Mouse (Mus musculus): ENCODE results near the gene Rfc5.
"Not testable (repeated sequence)": the region's sequence is repeated elsewhere in the genome, so short reads cannot be mapped to it uniquely, and the experiment has no call there.

The Rfc5 gene

DNA sequence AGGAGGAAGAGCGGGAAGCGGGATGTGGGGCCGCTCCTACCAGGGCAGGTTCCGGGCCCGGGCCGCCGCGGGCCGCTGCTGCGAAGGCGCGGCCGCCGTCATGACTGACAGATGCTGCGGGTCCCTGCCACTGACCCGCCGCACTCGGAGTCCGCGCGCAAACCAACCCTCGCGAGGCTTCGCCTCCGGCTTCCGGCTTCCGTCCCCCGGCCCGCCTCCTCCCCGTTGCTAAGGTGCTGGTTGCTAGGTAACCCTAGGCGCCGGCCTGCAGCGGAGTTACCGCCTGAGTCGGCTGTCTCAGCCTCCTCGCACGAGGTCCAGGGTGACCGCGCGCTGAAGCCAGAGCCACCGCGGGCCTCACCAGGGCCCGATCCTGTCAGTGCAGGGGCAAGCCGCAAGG is at the start of gene Rfc5:
TSS of gene Rfc5 (minus strand) at position 171 of the 400 bp plus-strand sequence.
- peak; percentile 97 to 98 for DNase-seq

DNA sequence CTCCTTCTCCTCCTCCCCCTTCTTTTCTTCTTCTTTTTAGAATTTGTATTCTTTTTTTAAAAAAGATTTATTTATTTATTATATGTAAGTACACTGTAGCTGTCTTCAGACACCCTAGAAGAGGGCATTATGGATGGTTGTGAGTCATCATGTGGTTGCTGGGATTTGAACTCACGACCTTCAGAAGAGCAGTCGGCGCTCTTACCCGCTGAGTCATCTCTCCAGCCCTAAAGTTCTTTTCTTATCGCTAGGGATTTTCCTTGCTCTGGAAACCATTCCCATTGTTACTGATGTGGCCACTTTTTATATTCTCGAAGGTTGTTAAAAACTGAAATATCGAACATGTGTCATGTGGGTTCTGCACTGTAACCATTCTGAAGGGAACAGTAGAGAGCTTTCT is 44.7 kb upstream of the Rfc5 start:
- not testable (repeated sequence) for DNase-seq

DNA sequence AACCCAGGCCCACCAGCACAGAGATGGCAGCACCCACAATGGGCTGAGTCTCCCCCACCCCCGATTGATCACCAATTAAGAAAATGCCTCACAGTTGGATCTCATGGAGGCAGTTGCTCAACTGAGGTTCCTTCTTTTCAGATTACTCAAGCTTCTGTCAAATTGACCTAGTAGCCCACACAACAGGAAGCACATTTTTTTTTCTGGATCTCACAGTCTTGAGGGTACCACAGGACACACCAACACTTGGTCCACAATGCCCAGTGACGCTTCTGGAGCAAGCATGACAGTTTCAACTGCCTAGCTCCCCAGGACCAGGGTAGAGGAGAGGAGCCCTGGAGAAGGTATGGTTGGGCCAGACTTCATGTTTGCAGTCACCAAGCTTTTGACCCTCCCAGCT is 28.6 kb upstream of the Rfc5 start:
- no peak for DNase-seq

DNA sequence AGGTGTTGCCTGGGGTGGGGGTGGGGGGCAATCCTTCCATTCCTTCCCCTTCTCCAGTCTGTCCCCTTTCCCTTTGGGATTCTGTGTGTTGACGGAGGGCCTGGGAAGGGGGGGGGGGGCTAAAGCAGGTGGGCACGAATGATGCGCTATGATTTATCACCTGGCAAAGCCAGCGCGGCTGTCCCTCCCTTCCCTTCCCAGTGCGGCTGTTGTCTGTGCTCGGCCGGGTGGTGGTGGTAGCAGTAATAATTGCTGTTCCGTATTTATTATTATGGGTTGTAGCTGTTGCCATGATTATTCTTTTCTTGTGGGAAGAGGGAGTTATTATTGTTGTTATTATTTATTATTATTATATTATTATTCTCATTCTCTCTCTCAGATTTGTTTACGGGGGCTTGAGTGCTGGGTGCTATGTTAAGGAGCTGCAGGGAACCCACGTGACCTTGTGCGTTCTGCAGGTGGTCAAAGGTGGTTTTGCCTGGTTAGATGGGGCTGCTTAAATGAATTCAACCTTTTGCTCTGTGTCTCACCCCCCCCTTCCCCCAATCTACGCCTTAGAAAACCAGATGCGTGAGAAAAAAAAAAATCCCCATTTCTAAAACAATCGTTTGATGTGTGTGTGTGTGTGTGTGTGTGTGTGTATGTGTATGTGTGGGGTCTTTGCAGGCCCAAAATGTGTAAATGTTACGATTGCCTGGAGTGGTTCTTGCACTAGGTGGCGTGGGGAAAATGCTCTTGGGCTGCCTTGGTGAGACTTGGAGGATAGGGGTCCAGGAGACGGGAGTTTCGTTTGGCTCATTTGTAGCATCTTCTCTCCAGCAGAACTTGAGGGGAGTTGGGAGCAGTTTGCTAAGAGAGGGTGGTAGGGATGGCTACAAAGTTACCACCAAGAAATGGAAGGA is 26.4 kb upstream of the Rfc5 start:
- no peak for DNase-seq

DNA sequence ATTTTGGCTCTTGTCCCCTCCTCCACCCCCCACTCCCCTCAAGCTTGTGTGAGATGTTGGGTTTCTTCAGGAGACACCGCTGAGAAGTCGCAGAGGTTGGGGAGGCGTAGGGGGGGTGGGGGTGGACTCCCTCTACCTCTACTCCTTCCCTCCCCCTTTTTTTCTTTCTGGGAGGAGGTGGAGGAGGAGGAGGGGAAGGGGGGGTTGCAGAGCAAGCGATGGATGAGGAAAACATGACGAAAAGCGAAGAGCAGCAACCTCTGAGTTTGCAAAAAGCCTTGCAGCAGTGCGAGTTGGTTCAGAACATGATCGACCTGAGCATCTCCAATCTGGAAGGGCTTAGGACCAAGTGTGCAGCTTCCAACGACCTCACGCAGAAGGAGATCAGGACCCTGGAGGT is 25.8 kb upstream of the Rfc5 start:
- DNase-seq: no peak

DNA sequence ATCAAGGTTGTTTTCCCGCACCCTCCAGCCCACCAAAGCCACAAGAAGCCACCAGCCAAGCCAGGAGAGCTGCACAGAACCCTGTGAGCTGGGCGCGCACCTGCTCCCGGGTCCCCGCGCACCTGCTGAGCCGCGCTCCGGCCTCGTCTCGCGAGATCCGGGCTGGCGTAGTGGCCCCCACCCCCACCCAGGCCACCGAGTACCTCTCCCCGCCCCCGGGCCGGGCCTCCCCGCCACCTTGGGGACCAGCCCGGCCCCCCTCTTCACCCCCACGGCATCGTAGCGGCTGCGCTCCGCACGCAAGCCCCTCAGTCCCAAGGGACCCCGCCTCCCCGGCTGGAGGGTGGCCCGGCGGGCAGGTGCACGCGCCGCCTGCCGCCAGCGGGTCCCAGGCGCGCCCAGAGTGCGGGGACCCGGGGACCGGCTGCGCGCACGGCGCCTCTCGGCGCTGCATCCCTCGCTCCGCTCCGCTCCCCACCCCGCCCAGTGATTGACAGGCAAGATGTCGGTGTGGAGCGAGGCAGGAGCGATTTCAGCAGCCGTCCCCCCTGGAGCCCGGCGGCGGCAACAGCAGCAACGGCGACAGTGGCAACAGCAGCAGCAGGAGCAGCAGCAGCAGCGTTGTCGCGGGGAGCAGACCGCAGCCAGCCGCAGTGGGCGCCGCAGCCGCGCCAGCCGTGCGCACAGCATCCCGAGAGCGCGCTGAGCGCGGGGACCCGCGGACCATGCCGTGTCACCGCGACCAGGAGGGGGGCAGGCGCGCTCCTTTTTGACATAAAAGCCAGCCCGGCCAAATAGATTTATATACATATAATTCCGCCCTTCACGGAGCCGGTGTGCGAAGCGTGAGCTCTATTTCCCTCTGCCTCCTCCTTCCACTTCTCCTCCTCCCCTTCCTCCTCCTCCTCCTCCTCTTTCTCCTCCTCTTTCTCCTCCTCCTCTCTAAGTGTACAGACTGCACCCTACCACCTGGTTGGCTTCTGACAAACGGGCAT is 25.0 kb upstream of the Rfc5 start, which contains the start of gene Ksr2:
TSS of gene Ksr2 (plus strand) at position 494 of the 995 bp plus-strand sequence.
- DNase-seq: peak; percentile 58 to 87

DNA sequence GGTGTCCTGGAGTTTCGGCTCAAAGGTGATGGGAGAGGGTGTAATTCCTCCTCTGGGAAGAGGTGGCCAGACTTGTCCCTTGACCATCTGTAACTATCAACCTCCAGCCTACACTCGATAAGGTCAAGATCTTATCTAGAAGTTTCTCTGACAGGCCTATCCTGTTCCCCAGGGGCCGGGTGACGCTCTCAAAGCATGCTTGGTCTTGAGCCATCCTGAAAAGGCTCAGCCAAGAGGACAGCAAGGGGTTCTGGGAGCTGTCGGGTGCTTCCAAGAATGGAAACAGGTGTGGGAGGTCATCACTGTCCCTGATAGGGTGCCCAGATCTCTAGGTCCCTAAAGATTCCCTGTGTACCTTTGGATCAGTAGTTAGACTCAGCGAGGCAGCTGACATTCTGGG is 20.5 kb upstream of the Rfc5 start:
- no peak for DNase-seq

DNA sequence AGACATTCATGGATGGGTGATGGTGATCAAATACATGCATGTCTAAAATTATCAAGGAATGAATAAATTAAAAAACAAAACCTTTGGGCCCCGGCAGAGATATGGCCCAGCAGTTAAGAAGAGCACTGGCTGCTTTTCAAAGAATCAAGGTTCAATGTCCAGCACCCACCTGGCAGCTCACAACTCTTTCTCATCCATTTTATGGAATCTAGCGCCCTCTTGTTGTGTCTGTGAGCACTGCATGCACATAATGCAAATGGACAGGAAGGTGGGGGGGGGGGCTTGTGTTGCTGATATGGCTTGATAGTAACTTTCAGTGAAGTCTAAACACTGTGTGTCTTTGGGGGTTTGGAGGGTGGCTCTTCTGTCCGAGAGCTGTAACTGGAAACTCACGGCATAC is 19.4 kb upstream of the Rfc5 start:
- peak; percentile 64 to 85 for DNase-seq

DNA sequence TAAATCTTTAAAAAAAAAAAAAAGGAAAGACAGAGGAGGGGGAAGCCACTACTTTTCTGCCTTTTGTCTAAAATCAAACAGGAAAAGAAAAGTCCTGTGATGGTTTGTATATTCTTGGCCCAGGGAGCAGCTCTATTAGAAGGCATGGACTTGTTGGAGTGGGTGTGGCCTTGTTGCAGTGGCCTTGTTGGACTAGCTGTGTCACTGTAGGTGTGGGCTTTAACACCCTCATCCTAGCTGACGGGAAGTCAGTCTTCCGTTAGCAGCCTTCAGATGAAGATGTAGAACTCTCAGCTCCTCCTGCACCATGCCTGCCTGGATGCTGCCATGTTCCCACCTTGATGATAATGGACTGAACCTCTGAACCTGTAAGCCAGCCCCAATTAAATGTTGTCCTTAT is 15.8 kb upstream of the Rfc5 start:
- not testable (repeated sequence) for DNase-seq

DNA sequence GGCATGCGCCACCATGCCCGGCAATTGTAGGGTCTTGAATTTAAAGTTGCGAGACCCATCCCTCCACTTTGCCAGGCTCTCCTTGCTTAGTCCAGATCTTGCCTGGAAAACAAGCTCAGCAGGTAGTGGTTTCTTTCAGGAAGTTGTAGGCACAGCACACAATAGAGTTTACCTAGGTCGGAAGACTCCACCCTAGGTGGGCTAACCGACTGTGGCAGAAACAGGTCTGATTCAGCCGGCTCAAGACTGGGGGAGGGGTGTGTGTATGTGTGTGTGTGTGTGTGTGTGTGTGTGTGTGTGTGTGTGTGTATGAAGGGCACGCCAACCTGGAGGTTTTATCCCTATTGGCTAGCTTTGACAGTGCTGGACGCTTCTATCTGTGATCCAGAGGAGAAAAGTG is 14.8 kb upstream of the Rfc5 start:
- DNase-seq: no peak

DNA sequence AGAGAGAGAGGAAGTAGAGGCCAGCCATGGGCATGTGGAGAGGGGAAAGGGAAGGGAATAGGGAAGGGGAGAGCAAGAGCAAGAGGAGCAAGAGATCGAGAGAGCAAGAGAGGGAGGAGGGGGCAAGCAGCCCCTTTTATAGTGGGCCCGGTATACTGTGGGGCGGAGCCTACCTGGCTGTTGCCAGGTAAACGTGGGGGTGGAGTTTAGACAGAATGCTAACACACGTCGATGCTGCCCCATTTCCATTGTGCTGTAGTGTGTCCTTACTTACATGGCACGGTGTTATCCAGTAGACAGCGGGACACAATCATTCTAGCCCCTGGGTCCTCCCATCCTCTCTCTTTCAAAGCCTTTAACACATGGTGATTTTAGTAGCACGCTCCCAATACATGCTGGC is 10.4 kb upstream of the Rfc5 start:
- no peak for DNase-seq

DNA sequence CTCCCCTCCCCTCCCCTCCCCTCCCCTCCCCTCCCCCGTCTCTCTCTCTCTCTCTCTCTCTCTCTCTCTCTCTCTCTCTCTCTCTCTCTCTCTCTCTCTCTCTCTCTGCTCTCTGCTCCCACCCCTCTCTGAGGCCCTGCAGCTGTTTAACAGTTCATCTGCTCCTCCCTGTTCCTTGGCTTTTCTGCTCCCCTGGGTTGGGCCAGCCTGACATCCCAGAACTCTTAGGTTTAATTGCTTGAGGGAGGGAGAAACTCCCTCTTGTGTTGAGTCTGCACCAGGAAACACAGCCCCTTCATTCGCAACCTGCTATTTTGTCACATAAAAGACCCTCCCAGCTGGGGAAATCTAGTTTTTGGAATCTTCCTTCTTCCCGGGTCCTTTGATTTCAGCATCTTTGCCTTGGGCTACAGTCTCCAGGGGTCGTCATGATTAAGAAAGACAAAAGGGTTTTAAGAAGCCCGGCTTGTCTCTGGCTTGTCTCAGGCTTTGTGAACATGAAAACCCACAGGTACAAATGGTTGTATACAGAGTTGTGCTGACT is 9.2 kb upstream of the Rfc5 start:
- DNase-seq: no peak

DNA sequence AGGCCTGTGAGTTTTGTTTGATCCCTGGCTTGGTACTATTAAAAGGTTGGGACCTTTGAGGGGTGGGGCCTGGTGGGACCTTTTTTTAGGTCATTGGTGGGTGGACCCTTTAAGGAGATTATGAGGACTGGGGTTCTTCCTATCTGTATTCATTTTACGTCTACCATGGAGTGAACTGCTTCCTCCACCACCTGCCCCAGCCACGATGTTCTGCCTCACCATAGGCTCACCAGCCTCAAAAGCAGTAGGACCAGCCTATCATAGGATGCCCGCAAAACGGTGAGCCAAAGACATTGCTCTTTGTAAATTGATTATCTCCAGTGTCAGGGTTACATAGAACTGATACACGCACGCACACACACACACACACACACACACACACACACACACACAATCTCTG is 8.5 kb upstream of the Rfc5 start:
- no peak for DNase-seq

DNA sequence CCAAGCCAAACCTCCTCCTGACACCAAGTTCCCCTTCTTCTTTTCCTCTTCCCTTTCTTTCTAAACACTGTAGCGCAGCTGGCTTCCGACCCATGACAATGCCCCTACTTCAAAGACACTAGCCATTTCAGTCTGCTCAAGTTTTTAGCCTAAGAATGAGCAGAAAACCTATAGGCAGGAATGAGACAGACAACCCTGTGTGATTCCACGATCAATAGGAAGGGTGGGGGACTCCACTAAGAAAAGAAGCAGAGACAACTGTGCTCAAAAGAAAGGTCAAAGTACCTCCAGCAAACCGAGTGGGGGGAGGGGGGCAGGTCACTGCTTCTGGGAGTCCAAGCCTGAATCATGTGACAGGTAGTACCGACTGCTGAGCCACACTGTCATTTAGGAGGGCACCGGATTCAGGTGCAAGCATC is 7.8 kb upstream of the Rfc5 start:
- DNase-seq: peak; percentile 34 to 47

DNA sequence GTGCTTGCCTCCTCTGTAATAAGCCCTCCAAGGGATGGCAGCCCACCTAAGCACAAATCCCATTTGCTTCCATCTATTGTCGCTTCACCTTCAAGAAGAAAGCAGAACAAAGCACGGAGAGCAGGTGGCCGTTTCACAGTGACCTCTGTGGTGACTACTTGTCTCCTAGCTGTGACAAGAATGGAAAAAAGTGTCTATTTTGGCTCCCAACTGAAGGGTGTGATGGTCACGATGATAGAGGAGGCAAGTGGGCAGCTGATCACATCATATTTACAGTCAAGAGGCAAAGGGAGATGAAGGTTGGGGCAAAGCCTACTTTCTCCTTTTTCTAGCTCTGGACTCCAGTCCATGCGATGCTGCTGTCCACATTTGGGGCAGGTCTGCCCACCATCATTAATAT is 7.0 kb upstream of the Rfc5 start:
- DNase-seq: no peak

DNA sequence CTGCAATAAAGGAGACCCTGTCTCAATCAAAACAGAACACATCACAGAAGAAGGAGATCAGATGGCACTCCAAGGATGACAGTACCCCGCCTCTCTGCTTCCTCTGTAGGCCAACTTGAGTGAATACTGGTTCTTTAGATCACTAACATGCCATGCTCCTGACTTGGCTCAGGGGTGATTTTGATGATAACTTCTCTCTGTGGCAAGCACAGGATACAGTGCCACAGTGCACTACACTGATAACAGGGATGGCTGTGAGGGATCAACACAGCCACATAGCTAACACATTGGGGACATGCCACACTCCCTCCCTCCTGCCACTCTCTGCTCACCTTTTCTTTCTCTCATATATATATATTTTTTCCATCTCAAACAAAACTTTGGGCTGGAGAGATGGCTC is 2.0 kb upstream of the Rfc5 start:
- DNase-seq: no peak

DNA sequence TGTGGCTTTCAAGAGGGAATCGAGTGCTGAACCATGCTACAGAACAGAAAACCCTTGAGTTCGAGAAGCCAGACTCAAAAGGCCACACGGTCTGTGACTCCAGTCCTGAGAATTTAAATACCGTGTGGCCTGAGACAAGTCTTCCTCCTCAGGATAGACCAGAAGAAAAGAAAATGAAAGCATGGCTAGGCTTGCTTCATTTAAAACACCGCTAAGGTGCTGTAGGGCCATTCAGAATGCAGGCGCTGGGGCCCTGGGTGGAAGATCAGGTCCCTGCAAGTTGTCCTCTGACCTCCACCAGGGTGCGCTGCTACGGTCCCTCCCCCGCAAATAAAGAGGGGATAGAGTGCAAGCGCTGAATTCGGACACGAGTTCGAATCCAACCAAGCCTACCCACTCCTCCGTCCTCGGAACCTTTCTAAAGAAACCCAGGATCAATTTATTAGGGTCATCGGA is 523 bp downstream of the Rfc5 start:
- peak; percentile 44 to 66 for DNase-seq

DNA sequence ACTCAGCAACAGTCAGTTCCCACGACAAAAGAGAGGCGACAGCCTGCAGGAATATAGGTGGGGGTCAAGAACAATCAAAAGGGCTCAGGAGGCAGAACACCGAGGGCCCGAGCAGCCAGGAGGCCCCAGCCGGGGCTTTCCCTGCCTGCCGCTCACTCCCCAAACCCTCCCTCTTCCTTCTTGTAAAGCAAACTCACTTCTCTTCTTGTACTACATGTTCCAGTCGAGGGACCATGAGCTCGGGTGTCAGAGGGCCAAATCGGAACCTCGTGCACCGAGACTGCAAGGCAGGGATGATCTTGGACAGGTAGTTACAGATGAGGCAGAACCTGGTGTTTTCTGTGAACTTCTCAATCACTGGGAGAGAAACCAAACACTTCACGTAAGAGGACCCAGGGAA is 5.6 kb downstream of the Rfc5 start:
- DNase-seq: no peak

DNA sequence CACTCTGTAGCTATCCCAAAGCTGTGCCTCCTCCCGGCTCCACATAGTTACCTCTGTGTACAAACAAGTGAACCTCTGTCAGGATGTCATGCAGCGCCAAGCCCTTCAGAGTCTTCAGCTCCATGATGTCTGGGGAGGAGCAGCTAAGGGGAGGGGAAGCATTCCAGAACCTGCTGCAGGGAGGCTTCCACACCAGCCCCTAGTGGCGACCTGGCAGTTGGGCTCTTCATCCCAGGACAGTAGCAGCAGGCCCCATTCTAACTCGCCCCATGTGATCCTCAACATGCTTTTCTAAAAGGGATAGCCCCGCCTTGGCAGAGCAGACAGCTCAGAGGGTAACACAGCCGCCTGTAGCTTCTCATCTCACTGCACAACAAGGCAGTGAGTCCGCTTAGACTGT is 7.1 kb downstream of the Rfc5 start:
- DNase-seq: no peak

DNA sequence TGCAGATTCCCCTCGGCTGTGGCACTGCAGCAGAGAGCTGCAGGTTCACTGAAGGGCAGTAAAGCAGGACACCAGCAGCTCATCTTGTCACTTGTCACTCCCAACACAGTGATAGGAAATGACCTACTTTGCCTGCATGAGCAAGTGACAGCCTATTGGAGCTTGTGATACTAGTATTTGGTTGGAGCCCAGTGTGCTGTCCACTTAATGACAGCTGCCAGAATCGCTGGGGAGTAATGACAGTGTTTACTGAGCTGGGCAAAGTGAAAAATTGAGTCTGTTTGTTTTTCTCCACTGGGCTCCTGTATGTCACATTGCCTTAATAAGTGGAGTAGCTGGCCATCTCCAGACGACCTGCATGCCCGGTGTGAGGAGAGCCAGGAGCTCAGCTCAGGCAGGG is 8.6 kb downstream of the Rfc5 start:
- no peak for DNase-seq

DNA sequence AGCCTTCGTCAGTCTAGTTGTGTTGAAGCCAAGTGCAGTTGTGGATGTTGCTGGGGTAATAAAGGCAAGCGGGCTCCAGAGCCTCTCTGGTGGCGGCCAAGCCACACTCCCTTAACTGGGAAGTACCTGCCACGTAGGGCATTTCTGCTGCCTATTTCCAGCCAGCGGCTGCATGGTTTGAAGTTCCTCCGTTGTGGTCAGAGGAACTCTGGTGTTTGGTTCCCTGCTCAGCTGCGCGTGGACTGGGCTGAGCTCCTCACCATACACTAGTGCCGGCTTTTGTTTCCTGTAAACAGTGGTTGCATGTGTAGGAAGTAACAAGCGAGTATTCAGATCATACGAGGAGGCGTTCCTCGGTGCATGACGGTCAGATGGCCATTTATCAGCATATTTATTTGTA is 11.1 kb downstream of the Rfc5 start:
- DNase-seq: not testable (repeated sequence)

DNA sequence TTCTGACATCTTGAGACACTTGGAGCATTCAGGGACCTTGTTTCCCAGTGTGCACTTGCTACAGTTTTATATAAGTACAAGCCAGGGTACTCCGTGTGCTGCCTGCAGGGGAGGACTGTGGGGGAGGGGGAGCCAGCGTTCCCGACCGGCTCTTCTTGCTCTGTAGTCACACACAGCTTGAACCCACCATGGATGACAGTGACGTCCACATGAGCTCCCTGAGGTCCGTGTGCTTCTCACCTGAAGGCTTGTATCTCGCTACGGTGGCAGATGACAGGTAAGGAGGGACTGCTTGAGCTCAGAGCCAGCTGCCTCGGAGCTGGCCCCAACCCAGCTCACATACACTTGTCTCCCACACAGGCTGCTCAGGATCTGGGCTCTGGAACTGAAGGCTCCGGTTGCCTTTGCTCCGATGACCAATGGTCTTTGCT is 12.5 kb downstream of the Rfc5 start:
- no peak for DNase-seq
